Mouse (Mus musculus) thymus, postnatal 14 days (tissue): Measurements from ENCODE around the gene Spopl.
"Not testable (repeated sequence)": the region's sequence is repeated elsewhere in the genome, so short reads cannot be mapped to it uniquely, and the experiment has no call there.

Experiments
- DNase-seq: peaks from one replicate; pipeline ENCODE4 v3.0.0; 2021

Gene Spopl

DNA sequence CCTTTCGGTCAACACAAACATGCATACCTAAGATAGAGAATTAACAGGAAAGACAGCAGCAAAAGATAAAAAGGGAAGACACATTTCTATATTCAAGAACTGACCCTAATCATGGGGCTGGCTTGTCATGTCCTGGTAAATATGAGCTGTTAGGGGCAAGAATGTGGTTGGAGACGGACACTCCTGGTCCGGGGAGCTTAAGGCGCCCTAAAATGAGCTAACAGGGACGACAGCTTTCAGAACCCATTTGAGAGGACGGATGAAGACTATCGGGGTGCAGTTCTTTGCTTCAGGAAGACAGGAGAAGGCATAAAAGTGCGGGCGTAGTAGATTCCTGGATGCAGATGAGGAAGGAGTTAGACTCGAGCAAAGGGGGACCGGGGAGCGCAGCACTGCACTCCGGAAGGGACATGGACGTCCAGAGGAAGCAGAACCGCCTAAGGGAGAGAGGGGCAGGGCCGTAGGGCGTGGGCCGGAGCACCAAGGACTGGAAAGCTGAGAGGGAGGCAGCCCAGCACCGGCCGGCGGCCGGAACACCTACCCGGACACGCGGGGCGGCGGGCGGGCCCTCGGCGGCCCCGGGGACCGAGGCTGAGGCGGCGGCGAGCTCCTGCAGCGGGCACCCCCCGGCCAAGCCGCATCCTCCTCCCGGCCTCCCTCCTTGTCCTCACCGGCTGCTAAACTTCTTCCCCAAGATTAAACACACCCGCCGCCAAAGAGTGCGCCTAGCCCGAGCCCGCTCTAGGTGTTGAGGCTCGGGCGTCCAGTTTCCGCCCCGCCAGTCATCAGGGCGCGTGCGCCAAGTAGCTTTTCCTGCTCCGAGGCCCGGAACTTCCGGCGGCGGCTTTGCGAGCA lies at the start of gene Spopl:
TSS of gene Spopl (minus strand) at position 805 of the 855 bp plus-strand sequence.
- peak; percentile 88 for DNase-seq

DNA sequence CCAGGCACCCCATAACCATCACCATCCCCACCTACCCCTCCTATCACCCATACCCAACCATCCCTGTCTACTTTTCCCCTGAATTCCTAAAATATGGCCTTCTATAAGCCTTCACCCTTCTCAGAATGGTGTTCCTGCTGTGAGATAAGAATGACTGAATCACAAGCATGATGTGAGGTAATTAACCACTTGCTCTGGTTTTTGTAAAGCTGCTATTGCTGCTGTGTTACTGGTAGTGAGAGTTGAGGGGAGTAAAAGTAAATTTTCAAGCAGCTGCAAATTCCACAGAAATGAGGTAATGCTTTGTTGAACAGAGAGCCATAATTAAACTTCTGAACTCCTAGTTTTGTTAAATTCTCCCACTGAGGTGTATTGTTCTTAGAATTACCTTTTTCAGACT lies 48.2 kb upstream of the Spopl start:
- no peak for DNase-seq

DNA sequence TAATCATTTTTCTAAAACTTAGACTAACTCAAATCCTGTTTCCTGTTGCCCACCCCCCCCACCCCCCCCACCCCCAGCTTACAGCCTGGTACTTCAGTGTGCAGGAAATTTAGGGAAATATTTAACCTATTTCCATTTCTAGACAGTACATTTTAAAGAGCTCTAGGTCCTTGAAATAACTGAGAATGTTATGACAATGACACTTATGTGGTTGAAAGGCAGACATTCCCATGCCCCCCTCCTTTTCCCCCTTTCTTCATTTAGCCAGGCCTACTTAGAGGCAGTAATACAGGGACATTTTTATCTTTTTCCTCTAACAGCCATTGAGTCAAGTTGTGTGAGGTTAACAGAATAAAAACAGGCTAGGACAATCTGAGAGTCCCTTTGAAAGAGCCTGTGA lies 46.1 kb upstream of the Spopl start:
- no peak for DNase-seq

DNA sequence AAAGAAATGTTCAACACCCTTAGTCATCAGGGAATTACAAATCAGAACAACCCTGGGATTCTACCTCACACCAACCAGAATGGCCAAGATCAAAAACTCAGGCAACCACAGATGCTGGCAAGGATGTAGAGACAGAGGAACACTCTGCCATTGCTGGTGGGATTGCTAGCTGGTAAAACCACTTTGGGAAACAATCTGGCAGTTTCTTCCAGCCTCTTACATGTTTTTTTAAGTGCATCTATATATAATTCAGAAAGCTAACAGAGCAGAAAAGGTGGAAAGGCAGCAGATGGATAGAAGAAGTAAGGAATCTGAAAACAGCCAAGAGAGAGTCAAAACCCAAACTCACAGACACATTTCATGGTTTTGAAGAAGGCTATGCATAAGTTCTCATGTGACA lies 33.5 kb upstream of the Spopl start:
- DNase-seq = no peak

DNA sequence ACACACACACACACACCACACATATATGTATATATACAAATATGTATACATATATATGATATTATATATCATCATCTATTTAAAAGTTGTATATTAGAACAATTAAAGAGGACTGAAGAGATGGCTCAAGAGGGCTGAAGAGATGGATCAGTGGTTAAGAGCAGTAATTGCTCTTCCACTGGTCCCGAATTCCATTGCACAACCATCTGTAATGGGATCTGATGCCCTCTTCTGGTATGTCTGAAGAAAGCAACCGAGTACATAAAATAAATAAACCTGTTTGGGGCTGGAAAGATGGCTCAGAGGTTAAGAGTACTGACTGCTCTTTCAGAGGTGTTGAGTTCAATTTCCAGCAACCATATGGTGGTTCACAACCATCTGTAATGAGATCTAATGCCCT lies 16.9 kb upstream of the Spopl start:
- DNase-seq = no peak

DNA sequence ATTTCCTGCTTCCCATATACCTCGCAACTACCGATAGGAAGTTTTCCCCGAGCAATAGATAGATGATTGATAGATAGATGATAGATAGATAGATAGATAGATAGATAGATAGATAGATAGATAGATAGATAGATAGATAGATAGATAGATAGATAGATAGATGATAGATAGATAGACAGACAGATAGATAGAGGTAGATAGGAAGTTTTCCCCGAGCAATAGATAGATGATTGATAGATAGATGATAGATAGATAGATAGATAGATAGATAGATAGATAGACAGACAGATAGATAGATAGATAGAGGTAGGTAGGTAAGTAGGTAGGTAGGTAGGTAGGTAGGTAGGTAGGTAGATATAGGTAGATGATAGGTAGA lies 239 bp upstream of the Spopl start:
- not testable (repeated sequence) for DNase-seq

DNA sequence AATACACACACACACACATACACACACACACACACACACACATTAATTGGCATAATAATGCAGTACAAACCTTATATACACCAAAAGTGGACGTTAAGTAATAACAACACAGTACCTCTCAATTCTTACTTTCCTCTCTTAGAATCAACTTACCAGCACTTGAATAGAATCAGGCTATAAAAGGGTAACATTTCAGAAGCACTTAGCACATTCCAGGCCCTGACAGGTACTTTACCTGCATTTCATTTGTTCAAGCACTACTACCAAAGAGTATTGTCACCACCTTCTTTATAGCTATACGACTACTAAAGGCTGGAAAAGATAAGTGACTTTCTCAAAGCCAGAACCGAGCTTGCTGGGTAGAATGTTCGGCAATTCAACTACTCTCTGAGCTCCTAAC lies 1.3 kb downstream of the Spopl start:
- DNase-seq = no peak

DNA sequence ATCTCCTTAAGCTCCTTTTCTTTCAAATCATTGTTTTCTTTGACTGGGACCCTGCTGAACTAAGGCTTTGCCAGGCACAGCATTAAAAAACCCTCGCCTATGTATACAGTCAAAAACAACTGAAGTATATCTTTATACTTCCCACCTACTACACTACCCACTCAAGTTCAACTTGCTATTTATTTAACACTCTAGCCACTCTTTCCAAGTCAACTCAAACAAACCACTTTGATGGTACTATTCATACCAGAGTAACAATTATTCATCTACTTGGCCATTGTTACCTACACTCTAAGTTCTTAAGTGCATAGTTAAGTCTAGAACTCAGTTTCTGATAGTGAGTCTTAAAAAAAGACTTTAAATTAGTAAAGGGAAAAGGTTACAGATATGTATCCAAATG lies 3.1 kb downstream of the Spopl start:
- DNase-seq = no peak

DNA sequence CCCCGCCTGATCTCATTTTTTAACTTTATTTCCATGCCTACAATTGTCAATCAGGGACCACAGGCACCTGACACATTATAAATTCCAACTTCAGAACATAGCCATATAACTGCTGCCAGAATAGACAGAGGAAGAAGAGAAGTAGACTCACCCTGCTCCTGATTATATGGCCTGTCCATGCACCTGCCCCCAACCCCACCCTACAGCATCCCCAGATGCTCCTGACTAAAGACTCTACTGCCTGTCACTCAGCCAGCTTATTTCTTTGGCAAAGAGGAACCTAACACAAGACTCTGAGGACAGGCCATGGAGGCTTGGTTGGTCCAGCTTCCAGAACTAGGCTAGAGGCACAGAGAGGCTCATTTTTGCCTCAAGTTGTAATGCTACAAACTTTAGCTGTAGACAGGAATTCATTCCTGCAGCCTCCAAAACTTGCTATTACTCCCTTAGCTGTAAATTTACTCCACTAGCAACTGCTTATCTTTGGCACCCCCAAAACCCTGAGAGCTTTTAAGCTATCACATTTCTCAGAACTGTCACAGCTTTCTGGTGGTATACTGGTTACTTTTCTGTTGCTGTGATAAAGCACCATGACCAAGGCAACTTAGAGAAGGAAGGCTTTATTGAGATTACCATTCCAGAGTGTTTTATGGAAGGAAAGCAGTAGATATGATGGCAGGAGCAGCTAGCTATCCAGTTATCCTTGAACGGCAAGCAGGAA lies 6.7 kb downstream of the Spopl start:
- DNase-seq = no peak

DNA sequence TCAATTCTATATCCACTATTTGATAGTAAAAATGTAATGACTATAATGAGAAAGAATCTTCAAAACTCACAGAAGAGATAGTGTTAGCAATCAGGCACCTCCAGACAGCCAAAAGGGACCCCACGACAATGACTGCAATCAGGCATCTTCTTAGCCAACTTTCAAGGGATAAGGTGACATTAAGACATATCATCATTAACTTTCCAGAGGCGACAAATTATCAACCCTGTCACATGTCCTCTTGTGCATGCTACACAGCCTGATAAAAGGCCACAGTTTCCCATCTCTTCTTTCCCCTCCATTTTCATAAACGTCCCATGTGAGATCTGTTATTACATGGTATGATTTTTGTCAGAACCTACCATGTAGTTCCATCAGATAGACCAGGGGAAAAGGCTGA lies 9.0 kb downstream of the Spopl start:
- DNase-seq = no peak

DNA sequence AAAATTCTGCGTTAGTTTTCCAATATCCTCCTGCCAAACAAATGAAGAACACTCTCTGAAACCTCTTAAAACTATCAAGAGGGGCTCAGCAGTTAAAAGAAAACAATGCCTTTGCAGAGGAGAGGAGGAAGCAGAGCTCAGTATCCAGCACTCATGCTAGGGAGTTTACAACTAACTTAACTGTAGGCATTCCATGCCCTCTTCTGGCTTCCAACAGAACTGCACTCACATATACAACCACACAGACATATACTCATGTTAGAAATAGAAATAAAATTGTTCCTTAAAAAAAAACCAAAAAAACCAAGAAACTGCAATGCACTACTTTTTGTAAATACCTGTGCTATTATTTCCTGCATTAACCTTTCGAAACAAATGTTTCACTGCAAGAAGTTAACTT lies 12.7 kb downstream of the Spopl start:
- no peak for DNase-seq

DNA sequence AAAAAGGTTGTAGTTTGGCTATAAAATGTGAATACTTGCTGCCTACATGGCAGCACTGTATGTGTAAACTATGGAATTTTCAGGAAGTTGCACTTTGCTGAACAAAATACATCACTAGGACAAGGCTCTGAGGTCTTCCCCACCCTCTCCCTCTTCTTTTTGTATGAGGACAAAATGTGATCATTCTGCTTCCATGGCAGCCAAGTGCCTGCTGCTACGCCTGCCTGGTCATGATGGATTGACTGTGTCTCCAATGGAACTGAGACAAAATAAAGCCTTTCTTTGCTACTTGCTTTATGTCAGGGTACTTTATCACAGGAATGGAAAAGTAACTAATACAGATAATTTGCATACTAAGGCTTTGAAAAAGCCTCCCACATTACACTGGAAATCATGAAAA lies 20.7 kb downstream of the Spopl start:
- no peak for DNase-seq

DNA sequence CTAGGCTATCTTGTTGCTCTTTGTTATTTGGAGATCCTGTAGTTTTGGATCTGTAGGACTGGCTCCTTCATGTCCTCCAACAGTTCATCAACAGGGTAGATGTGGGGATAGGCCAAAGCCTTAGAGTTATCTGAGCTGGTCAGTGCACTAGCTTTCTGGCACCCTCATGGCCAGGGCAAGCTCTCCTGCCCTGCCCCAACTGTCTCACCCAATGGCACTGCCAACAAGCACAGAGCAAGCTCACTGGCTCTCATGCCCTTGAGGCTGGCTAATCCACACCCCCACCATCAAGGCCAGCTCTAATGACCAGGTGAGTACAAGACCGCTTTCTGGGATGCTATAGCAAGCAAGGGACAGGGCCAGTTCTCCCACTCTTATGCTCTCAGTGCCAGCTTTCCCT lies 24.7 kb downstream of the Spopl start:
- no peak for DNase-seq

DNA sequence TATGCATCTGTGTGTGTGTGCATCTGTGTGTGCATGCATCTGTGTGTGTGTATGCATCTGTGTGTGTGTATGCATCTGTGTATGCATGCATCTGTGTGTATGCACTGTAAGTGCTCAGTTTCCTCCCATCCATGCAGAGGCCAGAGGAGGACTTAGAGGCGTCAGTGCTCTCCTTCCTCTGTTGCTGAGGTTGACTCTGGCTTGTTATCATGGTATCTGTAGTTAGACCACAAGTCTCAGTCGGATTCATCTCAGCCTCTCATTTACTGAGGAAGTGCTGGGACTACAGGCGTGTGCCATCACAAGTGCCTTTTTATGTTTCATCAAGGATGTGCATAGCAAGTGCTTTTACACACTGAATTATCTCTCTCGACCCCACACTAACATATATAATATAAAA lies 31.9 kb downstream of the Spopl start:
- DNase-seq = no peak

DNA sequence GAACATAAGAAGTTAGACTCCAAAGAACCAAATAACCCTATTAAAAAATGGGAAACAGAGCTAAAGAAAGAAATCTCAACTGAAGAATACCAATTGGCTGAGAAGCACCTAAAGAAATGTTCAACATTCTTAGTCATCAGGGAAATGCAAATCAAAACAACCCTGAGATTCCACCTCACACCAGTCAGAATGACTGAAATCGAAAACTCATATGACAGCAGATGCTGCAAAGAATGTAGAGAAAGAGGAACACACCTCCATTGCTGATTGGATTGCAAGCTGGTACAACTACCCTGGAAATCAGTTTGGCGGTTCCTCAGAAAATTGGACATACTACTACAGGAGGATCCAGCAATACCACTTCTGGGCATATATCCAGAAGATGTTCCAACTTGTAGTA lies 44.2 kb downstream of the Spopl start:
- not testable (repeated sequence) for DNase-seq

DNA sequence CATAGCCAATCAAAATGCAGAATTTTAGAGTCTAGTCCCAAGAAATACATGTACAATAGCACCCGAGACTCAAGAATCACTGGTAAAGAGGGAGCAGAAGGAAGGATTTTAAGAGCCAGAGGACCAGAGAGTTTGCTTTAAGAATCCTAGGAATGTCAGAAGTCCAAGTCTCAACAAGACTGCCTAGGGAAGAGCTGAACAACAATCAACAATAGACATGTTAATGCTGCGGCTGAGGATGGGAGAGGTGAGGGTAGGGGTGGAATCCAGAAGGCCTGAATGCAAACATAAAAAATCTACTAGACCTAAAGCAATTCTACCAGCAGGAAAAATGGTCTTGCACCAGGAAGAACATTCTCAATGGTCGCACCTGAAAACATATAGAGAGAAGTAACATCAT lies 66.8 kb downstream of the Spopl start:
- DNase-seq = no peak

DNA sequence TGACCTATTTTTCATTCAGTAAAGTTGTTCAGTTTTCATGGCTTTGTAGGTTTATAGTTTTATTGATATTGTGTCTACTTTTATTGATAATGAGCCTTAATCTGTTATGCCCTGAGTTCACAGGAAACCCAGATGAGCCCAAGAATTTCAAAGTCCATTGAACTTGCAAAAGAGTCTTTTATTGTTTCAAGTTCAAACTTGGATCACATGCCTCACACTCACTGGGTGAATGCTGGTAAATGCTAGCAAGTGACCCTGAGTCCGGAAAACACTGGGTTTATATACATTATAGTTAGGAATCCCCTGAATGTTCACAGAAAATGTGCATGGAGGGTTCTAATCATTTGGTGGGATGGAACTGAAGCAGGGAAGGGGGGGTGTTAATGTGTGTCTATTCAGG lies 90.2 kb downstream of the Spopl start:
- no peak for DNase-seq

DNA sequence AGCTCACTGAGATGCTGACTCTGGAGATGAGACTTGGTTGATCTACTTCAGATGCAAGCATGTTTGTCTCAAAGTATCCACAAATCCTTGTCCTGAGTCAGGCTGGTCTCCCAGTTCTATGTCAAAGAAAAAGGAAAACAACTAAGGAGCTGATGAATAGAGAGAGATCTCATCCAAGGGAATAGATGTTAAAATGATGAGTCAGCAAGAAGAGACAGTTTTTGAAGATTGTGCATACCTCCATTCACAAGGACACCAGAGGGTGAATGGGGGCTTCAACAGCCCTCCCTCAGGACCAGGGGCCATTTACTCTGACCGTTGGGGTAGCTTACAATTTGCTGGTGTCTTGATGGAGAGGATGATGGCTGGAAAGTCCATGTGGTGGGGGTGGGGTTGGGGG lies 104.4 kb downstream of the Spopl start:
- no peak for DNase-seq

DNA sequence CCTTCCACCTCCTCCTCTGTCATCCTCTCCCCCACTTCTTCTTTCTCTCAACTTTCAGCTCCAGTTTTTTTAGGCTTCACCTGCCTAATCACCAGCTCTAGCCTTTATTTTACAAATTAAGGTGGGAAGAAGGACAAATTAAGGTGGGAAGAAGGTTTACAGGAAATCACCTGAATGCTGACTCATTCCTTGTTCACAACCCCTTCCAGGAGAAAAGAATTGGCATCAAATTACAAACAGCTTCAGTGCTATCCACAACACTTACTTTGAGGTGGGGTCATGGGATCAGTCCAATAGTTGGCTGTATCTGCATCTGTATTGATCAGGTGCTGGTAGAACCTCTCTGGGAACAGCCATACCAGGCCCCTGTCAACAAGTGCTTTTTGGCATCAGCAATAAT lies 114.5 kb downstream of the Spopl start:
- no peak for DNase-seq
